Mouse (Mus musculus) G1E (cell line): ENCODE results near the gene Syt16.

Source experiments
- CTCF ChIP-seq: IDR thresholded peaks from 2 replicates; pipeline ENCODE4 v1.5.1; 2012; ENCODE audit warnings: low read depth, low read length, inconsistent platforms, mixed read lengths
- GATA1 ChIP-seq: IDR thresholded peaks from 2 replicates; pipeline ENCODE4 v1.6.1; 2012; ENCODE audit warnings: borderline replicate concordance, low read length, inconsistent platforms, mixed read lengths
- GATA2 ChIP-seq: IDR thresholded peaks from 2 replicates; pipeline ENCODE4 v1.6.1; 2012; ENCODE audit warnings: low read depth, low read length, inconsistent platforms, borderline replicate concordance
- TAL1 ChIP-seq: conservative IDR thresholded peaks from 2 replicates; pipeline ENCODE4 v1.6.1; 2012; ENCODE audit warnings: low read depth, low read length, inconsistent platforms, mixed read lengths

GRCm38 (mm10) chr12:73998128-73998456 lies 631 bp downstream of the Syt16 start:
- TF ChIP-seq CTCF (no peak), TAL1 (no peak), GATA1 (no peak), GATA2 (no peak)
